Mouse (Mus musculus) neural tube, embryonic 15.5 days (tissue): Measurements from ENCODE around the gene Eif4b. TPM values are rescaled to one million over a fixed set of nuclear protein-coding genes. Genes with fewer than 3 reads are reported as not detected.
A peak's percentile ranks its signal among the peaks of the same experiment; 100 is the strongest.

Source experiments
- ATAC-seq: fragments of 200-750 bp; cut with Nextera tagmentation; 2 replicates; pipeline ENCODE4 v1.8.0; 2017; ENCODE audit warnings: mild to moderate bottlenecking, moderate TSS enrichment, moderate library complexity; ENCODE audit not compliant: low FRiP score
- H3K27ac ChIP-seq: fragments of 300-500 bp; sonication (generic); replicated peaks from 2 replicates; pipeline ENCODE4 v1.5.1; 2015; ENCODE audit warnings: mild to moderate bottlenecking, inconsistent platforms
- H3K27me3 ChIP-seq: fragments of 300-500 bp; sonication (generic); replicated peaks from 2 replicates; pipeline ENCODE4 v1.6.1; 2015; ENCODE audit warnings: inconsistent platforms
- H3K36me3 ChIP-seq: fragments of 300-500 bp; sonication (generic); 2 replicates; pipeline ENCODE4 v1.6.1; 2015; ENCODE audit warnings: inconsistent platforms
- H3K4me1 ChIP-seq: fragments of 300-500 bp; sonication (generic); 2 replicates; pipeline ENCODE4 v1.6.1; 2015; ENCODE audit warnings: inconsistent platforms
- H3K4me2 ChIP-seq: fragments of 300-500 bp; sonication (generic); 2 replicates; pipeline ENCODE4 v1.6.1; 2015; ENCODE audit warnings: inconsistent platforms, mild to moderate bottlenecking, moderate library complexity
- H3K4me3 ChIP-seq: fragments of 300-500 bp; sonication (generic); replicated peaks from 2 replicates; pipeline ENCODE4 v1.5.1; 2015; ENCODE audit warnings: mild to moderate bottlenecking, inconsistent platforms
- H3K9ac ChIP-seq: fragments of 300-500 bp; sonication (generic); replicated peaks from 2 replicates; pipeline ENCODE4 v1.6.1; 2015; ENCODE audit warnings: mild to moderate bottlenecking, inconsistent platforms
- H3K9me3 ChIP-seq: fragments of 300-500 bp; sonication (generic); replicated peaks from 2 replicates; pipeline ENCODE4 v1.6.1; 2016; ENCODE audit warnings: inconsistent platforms
- WGBS: fragments of 180-500 bp; shearing (Covaris S2); methylation state at CpG from one replicate; pipeline ENCODE4 v1.1.7; 2015; ENCODE audit warnings: mixed read lengths; 5-methylcytosine and 5-hydroxymethylcytosine counted together
- polyA plus RNA-seq: library from polyadenylated mRNA; unstranded; fragments of >200 nt; fragmentation: Nextera tagmentation; extraction: Ambion mirVana; gene quantifications from 2 replicates; pipeline ENCODE4 v1.2.1, GENCODE M21; 2015

Gene Eif4b
- polyA plus RNA-seq: 72.6 and 87.1 TPM in 2 replicates

DNA sequence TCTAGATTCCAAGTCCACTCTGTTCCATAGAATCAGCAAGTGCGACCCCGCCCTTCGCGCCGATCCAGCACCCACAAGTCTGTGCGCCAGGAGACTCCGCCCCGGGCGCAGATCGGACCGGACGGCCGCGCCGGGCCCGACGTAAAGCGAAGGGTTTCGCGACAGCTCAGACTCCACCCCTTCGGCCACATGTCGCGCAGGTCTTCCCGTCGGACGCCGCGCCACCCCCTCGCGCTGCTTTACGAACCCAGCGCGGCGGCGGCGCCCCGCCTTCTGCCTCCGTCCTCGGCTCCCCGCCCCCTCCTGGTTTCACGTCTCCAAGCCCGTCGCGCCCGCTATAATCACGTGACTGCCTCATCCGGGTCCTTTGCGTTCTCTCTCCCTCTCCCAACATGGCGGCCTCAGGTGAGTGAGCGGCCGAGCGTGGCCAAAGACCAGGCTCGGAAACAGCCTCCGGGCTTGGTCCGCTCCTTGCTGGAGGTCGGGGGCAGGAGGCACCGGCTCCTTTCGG lies at the start of gene Eif4b:
TSS of gene Eif4b (plus strand) at position 215 of the 511 bp plus-strand sequence.
- peak; percentile 91 for ATAC-seq
- peak within 1 kb of the TSS; percentile 95 for H3K9ac ChIP-seq
- H3K4me3 ChIP-seq: peak within 1 kb of the TSS; percentile 95
- H3K4me1 ChIP-seq: peaks cover 25% of the 10 kb centered on the region
- no peaks in the 10 kb centered on the region for H3K9me3 ChIP-seq
- H3K27me3 ChIP-seq: 0 out of 2 replicates have a peak, but pooled peaks cover 3% of the 10 kb centered on the region
- no peaks in the 10 kb centered on the region for H3K36me3 ChIP-seq
- H3K4me2 ChIP-seq: peak within 1 kb of the TSS; percentile 79
- under 1% methylated on average over 58 of the region's 58 CpGs for WGBS
- H3K27ac ChIP-seq: peak within 1 kb of the TSS; percentile 99

DNA sequence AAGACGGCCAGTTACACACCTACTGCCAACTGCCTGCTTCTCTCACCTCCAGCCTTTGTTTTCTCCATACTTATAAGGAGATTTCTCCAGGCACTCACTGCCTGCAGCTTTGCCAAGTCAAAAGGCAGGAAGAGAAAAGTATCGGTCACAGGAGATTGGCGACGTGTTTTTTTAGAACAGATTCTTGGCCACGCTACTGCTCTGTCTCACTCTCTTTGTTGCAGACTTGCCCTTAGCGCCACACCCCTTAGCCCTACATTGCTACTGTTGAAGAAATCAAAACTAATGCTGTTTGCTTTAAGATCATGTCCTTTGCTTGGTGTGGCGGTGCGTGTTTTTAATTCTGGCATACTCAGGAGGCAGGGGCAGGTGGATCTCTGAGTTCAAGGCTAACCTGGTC lies 49.7 kb upstream of the Eif4b start:
- H3K36me3 ChIP-seq: no peaks in the 10 kb centered on the region
- ATAC-seq: no peak
- H3K4me3 ChIP-seq: no peak overlapping the region
- H3K9ac ChIP-seq: no peak overlapping the region
- WGBS: 72% methylated on average over 8 of the region's 8 CpGs
- peaks cover 20% of the 10 kb centered on the region for H3K4me1 ChIP-seq
- peaks cover 47% of the 10 kb centered on the region for H3K27me3 ChIP-seq
- no peaks in the 10 kb centered on the region for H3K9me3 ChIP-seq
- H3K27ac ChIP-seq: no peak overlapping the region
- H3K4me2 ChIP-seq: no peak overlapping the region

DNA sequence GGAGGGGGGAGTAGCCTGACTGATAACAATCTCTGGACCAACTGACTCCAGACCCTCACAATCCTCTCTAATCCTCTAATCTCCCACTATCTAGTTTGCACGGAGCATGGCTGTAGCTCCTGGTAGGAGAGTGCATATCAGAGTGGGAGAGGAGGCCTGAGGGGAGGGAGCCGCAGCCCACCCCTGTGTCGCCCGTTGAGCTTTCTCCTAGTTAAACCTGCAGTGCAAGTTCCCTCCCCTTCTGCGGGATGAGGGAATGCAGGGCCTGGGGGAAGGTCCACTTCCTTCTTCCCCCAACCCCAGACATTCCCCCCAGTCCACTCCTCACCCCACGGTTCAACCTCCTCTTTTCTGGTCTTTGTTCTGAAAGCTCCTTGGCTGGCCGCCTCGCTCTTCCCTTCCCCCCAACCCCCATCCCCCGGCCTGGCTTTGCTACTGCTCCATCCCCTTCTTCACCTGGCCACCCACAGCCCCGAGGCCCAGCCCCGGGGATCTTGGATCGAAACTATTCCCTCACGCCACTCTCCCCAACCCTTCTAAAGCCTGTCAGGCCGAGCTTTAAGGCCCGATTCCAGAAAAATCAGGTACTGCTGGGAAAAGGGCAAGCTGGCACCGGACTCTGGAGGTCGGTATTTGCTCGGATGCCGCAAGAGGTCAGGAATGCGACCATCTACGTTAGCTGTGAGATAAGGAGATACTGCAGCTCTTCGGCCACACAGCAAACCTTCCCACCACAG lies 48.3 kb upstream of the Eif4b start:
- H3K9me3 ChIP-seq: no peaks in the 10 kb centered on the region
- H3K4me3 ChIP-seq: no peak overlapping the region
- H3K36me3 ChIP-seq: no peaks in the 10 kb centered on the region
- ATAC-seq: no peak
- H3K4me1 ChIP-seq: peaks cover 20% of the 10 kb centered on the region
- 12% methylated on average over 22 of the region's 22 CpGs for WGBS
- H3K4me2 ChIP-seq: peak overlapping the region; percentile 32
- H3K27ac ChIP-seq: no peak overlapping the region
- H3K9ac ChIP-seq: no peak overlapping the region
- peaks cover 54% of the 10 kb centered on the region for H3K27me3 ChIP-seq

DNA sequence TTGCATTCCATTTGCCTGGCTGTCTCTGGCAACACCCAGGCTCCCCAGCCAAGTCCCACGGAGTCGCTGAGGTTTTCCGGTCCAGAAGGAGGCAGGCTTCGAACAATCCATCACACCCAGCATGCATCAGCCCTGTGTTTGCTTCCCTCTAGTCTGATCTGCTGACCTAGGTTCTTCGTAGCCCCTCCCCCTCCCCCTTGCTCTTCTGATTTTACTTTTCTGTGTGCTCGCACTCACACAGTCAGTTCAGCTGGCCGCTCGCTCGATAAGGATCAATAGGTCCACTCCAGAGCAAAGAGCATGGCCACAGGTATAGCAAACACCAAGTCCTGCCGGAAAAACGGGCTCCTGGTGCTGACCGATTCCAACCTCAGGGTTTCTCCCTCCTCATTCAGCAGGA lies 47.1 kb upstream of the Eif4b start:
- Histone ChIP-seq H3K27me3 (peaks cover 53% of the 10 kb centered on the region), H3K4me3 (no peak overlapping the region), H3K4me1 (peaks cover 20% of the 10 kb centered on the region), H3K27ac (no peak overlapping the region), H3K9me3 (no peaks in the 10 kb centered on the region), H3K4me2 (no peak overlapping the region), H3K36me3 (no peaks in the 10 kb centered on the region), H3K9ac (no peak overlapping the region)
- no peak for ATAC-seq
- 13% methylated on average over 12 of the region's 12 CpGs for WGBS

DNA sequence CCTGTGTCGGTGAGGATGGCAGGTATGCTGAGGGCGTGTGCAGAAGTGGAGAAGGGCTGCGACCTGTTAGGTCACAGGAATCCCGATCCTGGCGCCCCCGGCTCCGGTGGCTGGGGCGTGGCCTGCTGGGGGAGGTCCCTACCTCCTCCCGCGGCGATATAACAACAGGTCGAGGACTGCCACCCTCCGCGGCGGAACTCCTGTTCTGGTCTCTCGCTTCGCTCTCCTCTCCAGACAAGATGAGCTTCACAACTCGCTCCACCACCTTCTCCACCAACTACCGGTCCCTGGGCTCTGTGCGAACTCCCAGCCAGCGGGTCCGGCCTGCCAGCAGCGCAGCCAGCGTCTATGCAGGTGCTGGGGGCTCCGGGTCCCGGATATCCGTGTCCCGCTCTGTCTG lies 45.5 kb upstream of the Eif4b start, which contains the start of gene Krt18:
TSS of gene Krt18 (plus strand) at position 141 of the 400 bp plus-strand sequence.
- no peak for ATAC-seq
- Histone ChIP-seq H3K4me3 (peak within 1 kb of the TSS; percentile 23), H3K36me3 (no peaks in the 10 kb centered on the region), H3K4me2 (peak within 1 kb of the TSS; percentile 50), H3K4me1 (peaks cover 20% of the 10 kb centered on the region), H3K9me3 (no peaks in the 10 kb centered on the region), H3K9ac (0 out of 2 replicates have a peak within 1 kb of the TSS, but pooled peaks have one; percentile 20), H3K27me3 (peaks cover 52% of the 10 kb centered on the region), H3K27ac (no peak within 1 kb of the TSS)
- 2% methylated on average over 27 of the region's 28 CpGs for WGBS

DNA sequence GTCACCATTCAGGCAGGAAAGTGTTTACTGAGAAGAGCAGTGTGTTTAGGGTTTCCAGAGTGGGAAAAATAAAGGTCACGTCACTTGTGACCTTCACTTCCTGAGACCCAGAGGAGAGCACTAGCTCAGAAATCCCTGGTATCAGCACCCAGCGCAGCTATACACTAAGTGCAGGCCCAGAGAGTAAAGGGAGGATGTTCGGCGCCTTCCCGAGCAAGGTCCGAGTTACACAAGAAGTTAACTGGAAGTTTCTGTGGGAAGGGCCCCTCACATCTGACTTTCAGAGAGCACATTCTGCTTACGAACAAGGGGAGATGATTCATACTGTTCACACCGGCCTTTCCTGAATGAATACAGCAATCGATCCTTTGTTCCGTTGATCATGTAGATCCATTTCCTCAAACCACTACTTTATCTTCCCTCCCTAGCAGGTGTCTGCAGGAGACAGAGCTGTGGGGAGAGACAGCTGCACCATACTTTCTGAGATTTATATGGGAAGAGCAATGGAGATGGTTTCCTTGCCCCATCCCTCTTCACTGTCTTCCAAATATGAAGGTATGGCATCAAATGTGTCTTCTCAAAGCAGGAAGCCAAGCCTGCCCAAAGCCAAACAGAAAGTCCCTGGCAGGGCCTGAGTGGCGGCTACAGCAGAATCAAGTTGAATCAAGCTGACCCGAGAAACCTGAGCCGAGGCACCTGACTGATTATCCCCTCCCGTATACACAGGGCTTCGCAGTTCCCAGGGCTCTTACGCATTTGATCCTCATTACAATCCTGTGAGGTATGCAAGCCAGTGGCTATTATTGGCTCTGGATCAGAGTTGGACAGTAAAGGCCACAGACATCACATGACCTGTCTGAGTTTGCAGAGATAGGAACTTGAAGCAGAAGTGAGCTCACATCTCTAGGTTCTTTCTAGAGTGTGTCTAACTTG lies 39.2 kb upstream of the Eif4b start:
- H3K9ac ChIP-seq: no peak overlapping the region
- 69% methylated on average over 16 of the region's 16 CpGs for WGBS
- no peaks in the 10 kb centered on the region for H3K4me1 ChIP-seq
- H3K27ac ChIP-seq: no peak overlapping the region
- H3K27me3 ChIP-seq: 0 out of 2 replicates have a peak, but pooled peaks cover 5% of the 10 kb centered on the region
- no peak overlapping the region for H3K4me3 ChIP-seq
- H3K36me3 ChIP-seq: no peaks in the 10 kb centered on the region
- no peaks in the 10 kb centered on the region for H3K9me3 ChIP-seq
- ATAC-seq: no peak
- no peak overlapping the region for H3K4me2 ChIP-seq

DNA sequence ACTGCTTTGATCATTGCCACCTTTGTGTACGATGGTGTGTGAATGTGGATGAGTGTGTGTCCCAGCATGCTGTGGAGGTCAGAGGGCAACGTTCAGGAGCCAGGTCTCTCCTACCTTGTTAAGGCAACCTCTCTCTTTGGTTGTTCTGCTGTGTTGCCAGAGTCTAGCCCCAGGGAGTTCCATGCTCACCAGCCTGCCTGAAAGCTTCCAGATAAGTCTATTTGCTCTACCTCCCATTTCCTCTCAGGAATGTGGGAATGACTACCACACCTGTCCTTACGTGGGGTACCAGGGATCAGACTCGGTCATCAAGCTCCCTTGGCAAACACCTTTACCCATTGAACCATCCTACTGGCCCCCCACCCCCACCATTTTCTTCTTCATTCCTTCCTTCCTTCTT lies 33.3 kb upstream of the Eif4b start:
- no peaks in the 10 kb centered on the region for H3K27me3 ChIP-seq
- ATAC-seq: no peak
- no peak overlapping the region for H3K4me3 ChIP-seq
- 88% methylated on average over 4 of the region's 4 CpGs for WGBS
- no peak overlapping the region for H3K4me2 ChIP-seq
- H3K27ac ChIP-seq: no peak overlapping the region
- no peaks in the 10 kb centered on the region for H3K36me3 ChIP-seq
- no peaks in the 10 kb centered on the region for H3K9me3 ChIP-seq
- no peak overlapping the region for H3K9ac ChIP-seq
- H3K4me1 ChIP-seq: no peaks in the 10 kb centered on the region

DNA sequence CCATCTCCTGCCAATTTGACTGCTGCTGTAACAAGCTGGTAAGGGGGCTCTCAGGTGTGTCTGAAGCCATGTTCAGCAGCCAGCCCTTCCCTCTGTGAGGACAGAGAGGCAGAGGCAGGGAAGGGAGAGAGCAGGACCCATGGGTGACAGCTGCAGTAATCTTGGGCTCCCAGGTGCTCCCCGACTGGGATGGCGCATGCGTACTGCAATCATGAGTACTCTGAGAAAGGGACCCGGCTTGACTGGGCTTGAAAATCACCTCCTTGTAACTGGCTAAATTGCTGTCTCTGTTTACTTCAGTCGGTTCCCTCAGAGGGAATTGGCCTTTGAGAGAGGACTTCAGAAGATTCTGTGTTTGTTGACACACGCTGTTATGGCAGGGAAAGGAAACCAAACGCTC lies 31.6 kb upstream of the Eif4b start:
- 64% methylated on average over 7 of the region's 7 CpGs for WGBS
- Histone ChIP-seq H3K27me3 (no peaks in the 10 kb centered on the region), H3K27ac (no peak overlapping the region), H3K4me1 (no peaks in the 10 kb centered on the region), H3K36me3 (no peaks in the 10 kb centered on the region), H3K4me3 (no peak overlapping the region), H3K4me2 (no peak overlapping the region; the same call in 1 of the 2 replicates), H3K9me3 (no peaks in the 10 kb centered on the region), H3K9ac (no peak overlapping the region)
- no peak for ATAC-seq

DNA sequence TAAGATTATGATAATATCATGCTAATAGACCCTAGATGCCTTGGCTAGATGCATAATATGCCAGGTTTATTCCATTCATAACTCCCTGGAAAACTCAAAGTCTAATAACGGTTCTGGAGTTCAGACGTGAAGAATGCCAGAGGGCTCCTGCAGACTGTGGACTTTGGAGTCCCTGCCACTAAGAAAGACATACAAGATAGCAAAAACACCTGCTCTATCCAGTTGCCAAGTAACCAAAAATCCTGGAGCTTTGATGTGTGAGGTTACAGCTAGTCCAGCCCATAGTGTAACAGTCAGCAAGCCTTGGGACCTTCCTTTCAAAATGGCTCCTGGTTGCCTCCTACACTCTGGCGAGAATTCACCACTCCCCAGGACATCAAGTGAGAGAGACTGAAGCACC lies 28.8 kb upstream of the Eif4b start:
- Histone ChIP-seq H3K4me2 (no peak overlapping the region), H3K27me3 (no peaks in the 10 kb centered on the region), H3K36me3 (no peaks in the 10 kb centered on the region), H3K9me3 (no peaks in the 10 kb centered on the region), H3K4me1 (no peaks in the 10 kb centered on the region), H3K27ac (no peak overlapping the region), H3K9ac (no peak overlapping the region), H3K4me3 (no peak overlapping the region)
- WGBS: 85% methylated on average over 3 of the region's 3 CpGs
- no peak for ATAC-seq

DNA sequence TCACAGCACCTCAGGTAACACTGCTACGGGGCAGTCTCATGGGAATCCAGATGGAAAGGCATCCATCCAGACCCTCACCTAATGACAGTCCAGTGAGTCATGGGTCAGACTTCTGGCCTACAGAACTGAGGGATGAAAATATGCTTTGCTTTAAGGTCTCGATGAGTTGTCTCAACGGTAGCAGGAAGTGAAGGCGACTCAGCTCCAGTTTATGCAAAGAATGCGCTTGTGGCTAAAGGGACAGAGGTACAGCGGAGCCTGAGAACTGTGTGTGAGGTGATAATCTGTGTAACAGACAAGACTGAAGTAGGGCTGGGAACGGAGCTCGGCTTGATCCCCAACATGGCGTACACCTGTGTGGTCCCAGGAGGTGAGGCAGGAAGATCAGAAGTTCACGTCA lies 27.9 kb upstream of the Eif4b start:
- Histone ChIP-seq H3K9me3 (no peaks in the 10 kb centered on the region), H3K27me3 (no peaks in the 10 kb centered on the region), H3K4me2 (no peak overlapping the region), H3K4me1 (no peaks in the 10 kb centered on the region), H3K27ac (no peak overlapping the region), H3K4me3 (no peak overlapping the region), H3K9ac (no peak overlapping the region), H3K36me3 (no peaks in the 10 kb centered on the region)
- ATAC-seq: no peak
- 91% methylated on average over 10 of the region's 10 CpGs for WGBS

DNA sequence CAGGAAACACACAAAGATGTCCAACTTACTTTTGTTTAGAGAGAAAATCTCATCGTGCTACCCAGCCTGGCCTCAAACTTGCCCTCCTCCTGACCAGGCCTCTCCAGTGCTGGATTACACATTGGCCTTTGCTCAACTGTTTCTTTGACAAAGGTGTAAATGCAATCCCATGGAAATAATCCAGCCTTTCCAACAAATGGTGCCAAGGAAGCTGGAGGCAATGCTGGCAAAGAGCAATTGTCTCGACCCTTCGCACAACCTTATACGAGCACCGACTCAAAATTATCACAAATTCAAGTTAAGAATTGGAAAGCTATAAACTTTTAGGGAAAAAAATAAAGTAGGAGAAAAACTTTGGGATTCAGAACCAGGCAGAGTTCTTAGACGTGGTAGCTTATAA lies 25.6 kb upstream of the Eif4b start:
- 90% methylated on average over 6 of the region's 6 CpGs for WGBS
- Histone ChIP-seq H3K4me1 (peaks cover 6% of the 10 kb centered on the region), H3K9ac (no peak overlapping the region), H3K4me3 (no peak overlapping the region), H3K9me3 (no peaks in the 10 kb centered on the region), H3K4me2 (no peak overlapping the region), H3K36me3 (no peaks in the 10 kb centered on the region), H3K27ac (no peak overlapping the region), H3K27me3 (no peaks in the 10 kb centered on the region)
- no peak for ATAC-seq
